Mouse (Mus musculus) cerebellum, postnatal 36 days (tissue): ENCODE measurements around the gene Scn1b.

Experiments
- DNase-seq, 2 experiments: peaks; one replicate each; pipeline ENCODE4 v3.0.0; 2021 to 2022; ENCODE audit warnings: mixed read lengths in 2 of 2

Gene Scn1b

DNA sequence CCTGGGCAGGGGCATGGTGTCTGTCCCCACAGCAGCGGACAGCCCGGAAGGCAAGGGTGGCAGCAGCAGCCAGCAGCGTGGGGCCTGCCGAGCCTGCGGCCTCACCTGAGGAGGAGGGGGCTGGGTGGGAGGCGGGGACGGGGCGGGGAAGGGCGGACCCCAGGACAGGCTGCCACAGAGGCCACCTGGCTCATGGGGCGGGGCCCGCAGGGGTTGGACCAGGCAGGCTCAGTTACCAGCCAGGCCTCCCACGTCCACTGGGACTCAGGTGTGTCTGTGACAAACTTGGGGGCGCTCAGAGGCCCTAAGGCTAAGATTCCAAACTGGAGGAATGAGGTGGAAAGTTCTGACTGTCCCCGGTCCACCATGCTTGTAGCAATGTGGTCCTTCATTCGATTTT, 11.6 kb downstream of the Scn1b start, which contains the start of gene Hpn:
Gene Hpn, minus strand, starts transcription at position 109 of the 400 bp plus-strand sequence.
- DNase-seq, result peak in 1 of 2 experiments; percentile 43

DNA sequence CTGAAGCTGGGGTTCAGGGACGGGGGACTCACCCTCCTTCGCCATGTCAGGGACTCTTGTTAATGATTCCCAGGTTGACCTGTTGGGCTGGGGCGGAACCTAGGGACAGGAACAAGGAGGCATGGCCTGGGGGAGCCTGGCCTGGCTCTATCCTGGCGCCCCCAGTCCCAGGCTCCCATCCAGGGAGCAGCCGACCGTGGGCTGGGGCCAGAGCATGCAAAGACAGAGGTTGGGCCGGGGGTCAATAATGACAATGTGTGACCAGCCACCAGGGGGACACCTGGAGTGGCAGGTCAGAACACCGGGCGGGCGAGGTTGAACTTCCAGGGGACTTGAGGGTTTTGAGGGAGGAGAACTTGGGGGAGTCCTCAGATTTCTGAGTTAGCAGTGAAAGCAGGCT, 12.2 kb downstream of the Scn1b start:
- no peak for DNase-seq

DNA sequence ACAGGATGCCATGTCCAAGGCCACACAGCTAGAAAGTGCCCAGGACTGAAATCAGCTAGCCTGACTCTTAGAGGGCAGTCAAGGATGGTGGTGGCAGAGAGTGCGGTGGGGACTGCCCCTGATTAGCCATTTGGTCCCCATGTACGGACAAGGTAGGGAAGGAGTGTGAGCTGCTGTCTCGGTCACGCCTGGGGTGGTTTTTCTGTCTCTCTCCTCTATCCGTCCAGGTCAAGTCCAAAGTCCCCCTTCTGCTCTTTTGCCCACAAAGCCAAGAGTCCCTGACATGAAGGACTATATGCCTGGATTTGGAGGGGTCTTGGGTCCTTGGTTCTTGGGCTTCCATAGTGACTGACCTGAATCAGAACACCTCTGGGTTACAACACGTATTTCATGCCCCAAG, 13.0 kb downstream of the Scn1b start:
- no peak for DNase-seq

DNA sequence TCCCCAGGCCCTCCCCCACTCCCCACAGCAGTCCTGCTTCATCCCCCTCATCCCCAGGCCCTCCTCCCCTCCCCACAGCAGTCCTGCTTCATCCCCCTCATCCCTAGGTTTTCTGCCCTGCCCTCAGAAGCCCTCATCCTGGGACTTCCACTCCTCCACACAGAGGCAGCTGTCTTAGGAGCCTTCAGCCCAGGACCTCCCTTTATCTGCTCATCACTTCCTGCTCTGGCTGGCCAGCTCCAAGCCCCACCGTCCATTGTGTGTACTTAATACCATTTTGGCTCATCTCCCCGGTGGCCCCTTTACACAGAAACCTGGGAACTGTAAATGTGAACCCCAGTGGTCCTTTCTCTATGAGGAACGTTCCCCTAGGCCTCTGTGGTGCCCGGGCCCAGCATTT, 14.8 kb downstream of the Scn1b start:
- no peak for DNase-seq

- DNase-seq, result no peak
Measured at GRCm38 (mm10) chr7:31110861-31111385, 15.9 kb downstream of the Scn1b start.

GRCm38 (mm10) chr7:31109796-31110195, 17.0 kb downstream of the Scn1b start:
- DNase-seq, result no peak

DNA sequence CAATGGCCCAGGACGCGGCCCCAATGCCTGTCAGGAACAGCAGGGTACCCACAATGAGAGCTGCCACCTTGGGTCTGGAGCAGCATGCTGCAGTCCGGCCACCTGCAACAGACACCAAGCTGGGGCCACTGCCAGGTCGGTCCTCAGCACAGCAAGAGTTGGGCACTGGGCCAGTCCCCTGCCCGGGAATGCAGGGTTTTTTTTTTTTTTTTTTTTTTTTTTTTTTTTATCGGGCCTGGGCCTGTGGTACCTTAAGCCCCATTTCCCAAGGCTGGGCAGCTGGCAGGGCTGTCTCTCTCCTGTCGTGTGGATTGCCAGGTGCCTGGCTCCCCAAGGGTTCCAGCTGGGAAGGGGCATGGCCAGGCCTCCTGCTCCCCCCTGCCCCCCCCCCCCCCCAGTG, 17.7 kb downstream of the Scn1b start:
- DNase-seq, result peak; percentile 69 to 81

DNA sequence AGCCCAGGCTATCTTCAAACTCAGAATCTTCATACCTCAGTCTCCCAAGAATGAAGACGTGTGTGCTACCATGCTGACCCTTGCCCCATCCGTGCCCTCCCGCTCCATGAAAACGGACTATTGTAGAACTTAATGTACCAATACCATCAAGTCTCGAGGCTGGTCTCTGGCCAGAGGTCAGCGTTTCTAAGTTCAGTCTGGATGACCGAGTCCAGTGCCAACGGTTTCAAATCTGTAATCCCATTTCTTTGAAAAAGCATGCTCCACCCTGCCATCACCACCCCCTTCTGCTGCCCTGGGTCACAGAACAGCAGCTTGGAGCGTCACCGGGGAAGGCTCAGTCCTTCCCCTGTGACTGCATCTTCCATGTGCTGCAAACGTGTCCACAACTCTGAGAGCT, 19.0 kb downstream of the Scn1b start:
- no peak for DNase-seq

DNA sequence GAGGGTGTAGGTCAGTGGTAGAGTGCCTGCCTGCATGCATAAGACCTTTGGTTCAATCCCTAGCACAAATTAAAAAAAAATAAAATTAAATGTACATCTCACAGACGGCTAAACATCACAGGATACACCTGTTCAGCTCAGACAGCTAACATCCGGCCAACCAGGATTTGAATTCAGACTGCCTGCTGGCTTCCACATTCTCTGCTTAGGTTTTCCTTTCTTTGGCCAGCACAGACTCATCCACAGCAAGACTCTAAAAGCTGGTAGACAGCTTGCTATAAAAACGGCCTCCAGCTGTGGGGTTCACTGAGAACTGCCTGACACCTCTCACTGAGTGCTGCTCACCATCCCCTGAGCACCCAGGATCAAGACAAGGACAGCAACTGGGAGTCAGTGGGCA, 20.6 kb downstream of the Scn1b start:
- DNase-seq, result no peak

DNA sequence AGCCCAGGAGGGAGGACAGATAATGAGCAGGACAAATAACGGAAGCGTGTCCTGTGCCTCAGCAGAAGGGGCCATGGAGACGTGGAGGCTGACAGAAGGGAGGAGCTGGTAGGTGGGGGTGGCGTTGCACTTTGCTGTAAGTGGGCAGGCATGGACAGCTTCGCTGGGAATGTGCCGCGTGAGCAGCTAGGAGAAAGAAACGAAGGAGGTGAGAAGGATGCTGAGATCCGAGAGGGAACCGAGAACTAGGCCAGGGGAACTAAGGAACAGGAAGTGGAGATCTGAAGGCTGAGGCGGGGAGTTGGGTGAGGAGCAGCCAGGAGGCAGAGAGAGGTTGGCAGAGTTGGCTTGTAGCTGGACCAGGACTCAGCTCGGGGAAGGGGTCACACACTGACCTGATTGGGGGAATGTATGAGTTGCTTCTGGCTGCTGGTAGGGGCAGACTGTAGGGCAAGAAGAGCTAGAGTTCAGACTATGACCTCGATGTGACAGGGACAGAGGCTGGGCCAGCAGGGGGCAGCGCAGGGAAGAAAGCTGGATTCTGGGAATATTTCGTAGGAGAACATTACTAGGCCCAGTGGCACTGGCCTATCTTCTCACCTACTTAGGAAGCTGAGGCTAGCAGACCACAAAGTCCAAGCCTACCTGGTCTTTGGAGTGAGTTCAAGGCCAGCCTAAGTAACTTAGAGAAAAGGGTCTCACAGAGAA, 21.6 kb downstream of the Scn1b start:
- peak; percentile 73 to 77 for DNase-seq

DNA sequence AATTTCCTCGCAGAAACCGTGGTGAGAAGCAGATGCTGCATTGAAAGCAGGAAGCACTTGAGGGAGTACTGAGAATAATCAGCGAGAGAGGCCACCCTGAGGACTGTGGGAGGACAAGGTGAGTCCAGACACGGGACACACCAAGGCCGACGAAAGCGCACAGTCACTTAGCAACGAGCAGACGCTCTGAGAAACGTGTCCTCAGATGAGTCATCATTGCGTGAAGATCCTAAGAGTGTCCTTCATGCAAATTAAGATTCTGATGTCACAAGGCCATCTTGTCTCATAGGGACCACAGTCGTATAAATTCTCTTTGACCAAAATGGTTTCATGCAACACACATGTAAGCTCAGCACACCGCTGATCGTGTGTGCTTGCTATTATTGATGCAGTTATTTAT, 26.0 kb downstream of the Scn1b start:
- no peak for DNase-seq

GRCm38 (mm10) chr7:31099612-31099982, 27.2 kb downstream of the Scn1b start:
- DNase-seq, result no peak

DNA sequence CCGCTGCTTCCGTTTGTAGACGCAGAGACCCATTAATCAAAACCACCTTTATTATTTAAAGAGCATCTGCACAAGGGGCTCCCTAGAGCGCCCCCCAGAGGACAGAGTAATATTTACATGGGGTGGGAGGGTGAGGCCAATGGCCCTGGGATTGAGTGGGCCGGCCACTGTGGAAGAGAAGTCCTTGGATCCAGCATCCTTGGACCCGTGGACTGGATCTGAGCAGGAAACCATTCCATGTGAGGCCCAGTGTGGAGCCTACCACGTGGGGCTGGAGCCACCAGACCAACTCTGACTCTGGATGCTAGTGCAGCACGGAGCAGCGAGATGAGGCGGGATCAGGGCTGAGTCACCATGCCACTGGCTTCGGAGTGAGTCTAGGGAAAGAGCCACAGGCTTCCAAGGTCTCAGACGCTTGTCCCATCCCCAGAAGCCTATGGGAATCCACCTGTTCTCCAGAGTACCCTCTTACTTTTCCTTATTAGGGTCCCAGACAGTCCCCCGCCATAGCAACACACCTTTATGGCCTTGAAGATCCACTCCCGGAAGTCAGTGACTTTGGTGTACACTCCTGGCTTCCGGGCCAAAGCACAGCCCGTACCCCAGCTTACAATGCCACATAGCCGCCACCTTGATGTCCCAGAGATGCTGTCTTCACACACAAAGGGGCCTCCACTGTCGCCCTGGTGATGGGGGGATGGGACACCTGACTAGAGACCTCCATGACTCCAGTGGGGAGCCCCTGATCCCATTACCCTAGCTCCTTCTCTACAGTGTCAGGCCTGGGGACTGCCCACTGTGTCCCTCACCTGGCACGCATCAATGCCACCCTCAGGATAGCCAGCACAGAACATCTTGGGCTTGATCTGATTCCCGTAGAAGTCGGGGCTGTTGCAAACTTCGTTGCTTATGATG, 27.8 kb downstream of the Scn1b start:
- peak in 1 of 2 experiments; percentile 28 for DNase-seq

DNA sequence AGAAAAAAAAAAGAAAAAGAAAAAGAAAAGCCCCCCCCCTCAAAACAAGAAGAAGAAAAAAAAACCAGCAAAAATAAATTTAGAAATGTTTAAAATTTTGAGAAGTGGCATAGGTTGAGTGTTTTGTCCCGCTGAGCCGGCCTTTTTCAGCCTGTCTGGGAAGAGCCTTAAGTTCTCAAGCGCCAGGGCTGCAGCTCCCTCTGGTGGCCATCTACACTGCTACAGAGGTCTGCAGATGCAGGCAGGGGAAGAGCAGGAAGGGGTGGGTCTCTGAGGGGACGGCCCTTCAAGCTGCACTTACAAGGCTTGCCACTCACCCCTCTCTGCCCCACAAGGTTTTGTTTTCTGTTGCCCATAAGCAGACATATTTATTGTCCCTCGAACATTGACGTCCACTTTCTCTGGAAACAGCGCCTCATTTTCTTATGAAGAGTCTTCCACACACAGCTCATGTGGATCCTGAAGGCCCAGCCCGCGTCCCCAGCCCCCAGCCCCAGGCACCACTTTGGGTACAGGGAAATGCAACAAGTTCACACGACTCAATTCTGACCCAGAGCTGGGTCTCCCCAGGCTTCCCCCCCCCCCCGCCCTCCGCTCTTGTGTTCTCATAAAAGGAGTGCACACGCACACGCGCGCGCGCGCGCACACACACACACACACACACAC, 29.1 kb downstream of the Scn1b start:
- DNase-seq, result peak; percentile 91 to 92

- DNase-seq, result no peak
Measured at GRCm38 (mm10) chr7:31096892-31097564, 29.8 kb downstream of the Scn1b start.

- DNase-seq, result peak; percentile 49 to 58
Measured at GRCm38 (mm10) chr7:31094774-31095501, 31.9 kb downstream of the Scn1b start.

- DNase-seq, result no peak
Measured at GRCm38 (mm10) chr7:31089721-31090120, 37.1 kb downstream of the Scn1b start.

GRCm38 (mm10) chr7:31088206-31088605, 38.6 kb downstream of the Scn1b start:
- no peak for DNase-seq

- DNase-seq, result no peak
Measured at GRCm38 (mm10) chr7:31087262-31087661, 39.5 kb downstream of the Scn1b start.

DNA sequence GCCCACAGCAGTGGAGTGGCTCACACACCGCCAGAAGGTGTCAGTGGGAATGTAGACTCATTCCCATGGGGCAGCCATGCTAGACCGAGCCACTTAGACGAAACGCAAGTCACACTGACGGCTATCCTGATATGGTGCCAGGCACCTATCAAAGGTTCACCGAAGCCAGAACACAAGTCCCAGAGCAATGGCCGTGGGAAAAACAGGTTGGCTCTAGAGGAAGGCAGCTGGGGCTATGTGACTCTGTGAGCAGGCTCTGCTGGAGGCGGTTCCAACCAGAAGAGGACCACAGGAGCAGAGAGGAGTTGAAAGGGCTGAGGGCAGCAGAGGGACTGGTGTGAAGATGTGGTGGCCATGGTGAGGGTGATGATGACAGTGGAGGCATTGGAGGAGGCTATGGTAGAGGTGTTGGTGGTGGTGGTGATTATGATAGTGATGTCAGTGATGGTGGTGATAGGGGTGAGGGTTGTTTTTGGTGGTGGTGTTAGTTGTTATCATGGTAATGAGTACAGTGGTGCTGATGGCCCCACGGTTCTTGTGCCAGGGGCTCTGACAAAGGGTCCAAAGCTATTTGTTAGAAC, 40.5 kb downstream of the Scn1b start:
- no peak for DNase-seq

DNA sequence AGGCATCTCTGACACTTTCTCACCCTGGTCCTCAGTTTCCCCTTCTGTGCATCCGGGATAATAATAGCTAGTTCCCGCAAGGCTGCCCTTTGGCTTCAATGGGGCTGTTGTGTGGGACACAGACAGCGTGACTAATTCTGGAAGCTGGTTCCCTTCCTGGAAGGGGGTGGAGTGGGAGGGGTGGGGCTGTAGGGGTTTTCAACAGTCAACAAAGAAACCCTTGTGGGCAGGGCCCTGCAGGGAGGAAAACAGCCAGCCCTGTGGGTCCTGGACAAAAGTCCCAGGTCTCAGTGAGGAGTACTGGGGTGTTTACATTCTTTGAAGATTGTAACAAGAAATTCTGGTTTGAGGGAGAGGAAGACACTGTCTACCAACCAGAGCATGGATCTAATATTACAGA, 41.6 kb downstream of the Scn1b start:
- no peak for DNase-seq

DNA sequence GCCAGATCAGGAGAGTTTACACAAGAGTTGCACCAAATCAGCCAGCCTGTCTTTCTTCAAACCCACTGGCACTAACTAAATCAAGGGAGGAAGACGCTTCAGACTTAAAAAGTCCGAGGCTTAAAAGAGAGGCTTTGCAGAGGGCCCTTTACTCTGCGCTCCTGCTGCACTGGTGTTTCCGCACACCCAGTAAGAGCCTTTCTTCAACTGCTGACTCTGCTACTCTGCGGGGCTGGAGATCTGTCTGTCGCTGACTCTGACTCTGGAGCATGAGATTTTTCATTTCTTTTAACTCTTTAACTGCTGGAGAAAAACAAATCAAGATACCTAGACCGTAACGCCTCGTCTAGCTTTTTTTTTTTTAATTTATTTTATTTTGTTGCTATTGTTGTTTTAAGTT, 42.7 kb downstream of the Scn1b start:
- DNase-seq, result no peak
